Mouse (Mus musculus): Measurements from ENCODE around the gene Rtn1. TPM values are rescaled to one million over a fixed set of nuclear protein-coding genes. Genes with fewer than 3 reads are reported as not detected.

The Rtn1 gene
- total RNA-seq (2021): 1,000 to 10,000 TPM; 1,472 to 1,555 TPM

GRCm38 (mm10) chr12:72408954-72409353, at the start of gene Rtn1:
TSS of gene Rtn1 (minus strand) at chr12:72409054.
- DNase-seq (ENCODE audit: extremely low spot score in 1 of 2, low spot score in 1 of 2): no peak

GRCm38 (mm10) chr12:72453941-72454340, 45.1 kb upstream of the Rtn1 start:
- DNase-seq (ENCODE audit: extremely low spot score in 1 of 2, low spot score in 1 of 2): no peak

GRCm38 (mm10) chr12:72441839-72442576, 33.2 kb upstream of the Rtn1 start, which contains the start of gene Lrrc9:
TSS of gene Lrrc9 (plus strand) at chr12:72441866.
- DNase-seq (ENCODE audit: extremely low spot score in 1 of 2, low spot score in 1 of 2): peak in 1 of 2 experiments; percentile 10

GRCm38 (mm10) chr12:72438961-72439480, 30.2 kb upstream of the Rtn1 start:
- no peak for DNase-seq (ENCODE audit: extremely low spot score in 1 of 2, low spot score in 1 of 2)

- DNase-seq (ENCODE audit: extremely low spot score in 1 of 2, low spot score in 1 of 2): no peak
Measured at GRCm38 (mm10) chr12:72437676-72438341, 29.0 kb upstream of the Rtn1 start.

- DNase-seq (ENCODE audit: extremely low spot score in 1 of 2, low spot score in 1 of 2): no peak
Measured at GRCm38 (mm10) chr12:72433241-72433865, 24.5 kb upstream of the Rtn1 start.

GRCm38 (mm10) chr12:72432209-72432608, 23.4 kb upstream of the Rtn1 start:
- no peak for DNase-seq (ENCODE audit: extremely low spot score in 1 of 2, low spot score in 1 of 2)

- peak; percentile 70 to 81 for DNase-seq (ENCODE audit: extremely low spot score in 1 of 2, low spot score in 1 of 2)
Measured at GRCm38 (mm10) chr12:72427722-72428126, 18.9 kb upstream of the Rtn1 start.

GRCm38 (mm10) chr12:72422681-72423080, 13.8 kb upstream of the Rtn1 start:
- DNase-seq (ENCODE audit: extremely low spot score in 1 of 2, low spot score in 1 of 2): no peak

GRCm38 (mm10) chr12:72417762-72418161, 8.9 kb upstream of the Rtn1 start:
- DNase-seq (ENCODE audit: extremely low spot score in 1 of 2, low spot score in 1 of 2): peak in 1 of 2 experiments; percentile 40

GRCm38 (mm10) chr12:72408111-72408891, 553 bp downstream of the Rtn1 start:
- DNase-seq (ENCODE audit: extremely low spot score in 1 of 2, low spot score in 1 of 2): peak; percentile 60 to 80

GRCm38 (mm10) chr12:72407721-72408110, 1.1 kb downstream of the Rtn1 start:
- DNase-seq (ENCODE audit: extremely low spot score in 1 of 2, low spot score in 1 of 2): peak in 1 of 2 experiments; percentile 25

GRCm38 (mm10) chr12:72407146-72407545, 1.7 kb downstream of the Rtn1 start:
- peak in 1 of 2 experiments; percentile 33 for DNase-seq (ENCODE audit: extremely low spot score in 1 of 2, low spot score in 1 of 2)

- DNase-seq (ENCODE audit: extremely low spot score in 1 of 2, low spot score in 1 of 2): no peak
Measured at GRCm38 (mm10) chr12:72405031-72405430, 3.8 kb downstream of the Rtn1 start.

GRCm38 (mm10) chr12:72393046-72393805, 15.6 kb downstream of the Rtn1 start:
- no peak for DNase-seq (ENCODE audit: extremely low spot score in 1 of 2, low spot score in 1 of 2)

- no peak for DNase-seq (ENCODE audit: extremely low spot score in 1 of 2, low spot score in 1 of 2)
Measured at GRCm38 (mm10) chr12:72390346-72390745, 18.5 kb downstream of the Rtn1 start.

GRCm38 (mm10) chr12:72389377-72390103, 19.3 kb downstream of the Rtn1 start:
- DNase-seq (ENCODE audit: extremely low spot score in 1 of 2, low spot score in 1 of 2): peak in 1 of 2 experiments; percentile 20

- no peak for DNase-seq (ENCODE audit: extremely low spot score in 1 of 2, low spot score in 1 of 2)
Measured at GRCm38 (mm10) chr12:72388835-72389234, 20.0 kb downstream of the Rtn1 start.

- no peak for DNase-seq (ENCODE audit: extremely low spot score in 1 of 2, low spot score in 1 of 2)
Measured at GRCm38 (mm10) chr12:72388135-72388534, 20.7 kb downstream of the Rtn1 start.

Data from layer of hippocampus, postnatal 25 days (tissue).